Mouse (Mus musculus) embryonic facial prominence, embryonic 11.5 days (tissue): Measurements from ENCODE around the gene Gm21983. TPM values are rescaled to one million over a fixed set of nuclear protein-coding genes. Genes with fewer than 3 reads are reported as not detected.

Experiments
- ATAC-seq: fragments of 200-750 bp; cut with Nextera tagmentation; replicated peaks from 2 replicates; pipeline ENCODE4 v1.8.0; 2017; ENCODE audit warnings: low read depth; ENCODE audit not compliant: insufficient number of reproducible peaks, low FRiP score, low TSS enrichment
- DNase-seq: peaks from one replicate; pipeline ENCODE4 v3.0.0-alpha.2; 2015; ENCODE audit warnings: low spot score
- H3K27ac ChIP-seq: fragments of 300-500 bp; sonication (generic); replicated peaks from 2 replicates; pipeline ENCODE4 v1.5.1; 2014; ENCODE audit warnings: mild to moderate bottlenecking, low read depth, low read length, control low read depth
- H3K27me3 ChIP-seq: fragments of 300-500 bp; sonication (generic); 2 replicates; pipeline ENCODE4 v1.6.1; 2014; ENCODE audit warnings: mild to moderate bottlenecking, low read length, moderate library complexity, mixed read lengths; ENCODE audit not compliant: control insufficient read depth, insufficient read depth
- H3K36me3 ChIP-seq: fragments of 300-500 bp; sonication (generic); replicated peaks from 2 replicates; pipeline ENCODE4 v1.6.1; 2014; ENCODE audit warnings: low read depth, mild to moderate bottlenecking, low read length, moderate library complexity, mixed read lengths; ENCODE audit not compliant: control insufficient read depth, insufficient read depth
- H3K4me1 ChIP-seq: fragments of 300-500 bp; sonication (generic); 2 replicates; pipeline ENCODE4 v1.6.1; 2014; ENCODE audit warnings: low read length, mixed read lengths; ENCODE audit not compliant: control insufficient read depth, insufficient read depth
- H3K4me2 ChIP-seq: fragments of 300-500 bp; sonication (generic); 2 replicates; pipeline ENCODE4 v1.6.1; 2014; ENCODE audit warnings: low read depth, mild to moderate bottlenecking, control low read depth, low read length, moderate library complexity
- H3K4me3 ChIP-seq: fragments of 300-500 bp; sonication (generic); 2 replicates; pipeline ENCODE4 v1.5.1; 2014; ENCODE audit warnings: low read depth, low read length, control low read depth
- H3K9ac ChIP-seq: fragments of 300-500 bp; sonication (generic); replicated peaks from 2 replicates; pipeline ENCODE4 v1.6.1; 2014; ENCODE audit warnings: mild to moderate bottlenecking, control low read depth, low read length
- H3K9me3 ChIP-seq: fragments of 300-500 bp; sonication (generic); replicated peaks from 2 replicates; pipeline ENCODE4 v1.6.1; 2016; ENCODE audit warnings: mild to moderate bottlenecking, low read length, inconsistent platforms, mixed read lengths; ENCODE audit not compliant: control insufficient read depth
- whole genome bisulfite sequencing: fragments of 180-500 bp; shearing (Covaris S2); extraction: QIAGEN DNeasy Blood & Tissue Kit; methylation state at CpG from one replicate; pipeline ENCODE4 v1.1.7; 2014; 5-methylcytosine and 5-hydroxymethylcytosine counted together
- polyA plus RNA-seq: library from polyadenylated mRNA; unstranded; fragments of >200 nt; fragmentation: Nextera tagmentation; extraction: Ambion mirVana; gene quantifications from 2 replicates; pipeline ENCODE4 v1.2.1, GENCODE M21; 2014

Gm21983 gene
- polyA plus RNA-seq = not detected in 2 replicates

- Histone ChIP-seq H3K4me2 (no peak within 1 kb of the TSS), H3K4me3 (no peak within 1 kb of the TSS), H3K9ac (no peak within 1 kb of the TSS), H3K27ac (no peak within 1 kb of the TSS), H3K9me3 (no peaks in the 10 kb centered on the region), H3K27me3 (no peaks in the 10 kb centered on the region), H3K4me1 (no peaks in the 10 kb centered on the region), H3K36me3 (peaks cover 11% of the 10 kb centered on the region)
- 70% methylated on average over 14 of the region's 14 CpGs for WGBS
- ATAC-seq (no peak), DNase-seq (no peak)
These were observed at the start of gene Gm21983, which contains the start of gene Mia for GRCm38 (mm10) chr7:27180837-27181695. Gene Gm21983, minus strand, starts transcription at chr7:27181086. Gene Mia, minus strand, starts transcription at chr7:27181157.

DNA sequence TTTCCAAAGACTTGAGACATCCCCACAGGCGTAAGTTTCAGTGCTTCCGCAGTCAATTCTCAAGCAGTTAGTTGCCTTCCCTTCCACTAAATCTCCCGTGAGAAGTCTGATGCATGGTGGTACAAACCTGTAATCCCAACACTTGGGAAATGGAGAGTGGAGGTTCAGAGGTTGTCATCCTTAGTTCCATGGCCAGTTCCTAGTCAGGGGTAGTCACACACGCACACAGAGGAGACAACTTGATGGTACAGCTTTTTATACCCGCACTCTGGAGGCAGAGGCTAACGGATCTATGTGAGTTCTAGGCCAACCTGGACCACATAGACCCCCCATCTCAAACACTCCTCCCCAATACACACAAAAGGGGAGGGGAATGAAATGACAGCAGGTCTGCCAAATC, 48.0 kb upstream of the Gm21983 start:
- Histone ChIP-seq H3K4me2 (peak overlapping the region; percentile 44), H3K9ac (peak overlapping the region; percentile 85), H3K36me3 (no peaks in the 10 kb centered on the region), H3K27ac (peak overlapping the region; percentile 67), H3K9me3 (no peaks in the 10 kb centered on the region), H3K4me3 (peak overlapping the region; percentile 81), H3K27me3 (no peaks in the 10 kb centered on the region), H3K4me1 (peaks cover 5% of the 10 kb centered on the region)
- WGBS = 12% methylated on average over 6 of the region's 6 CpGs
- ATAC-seq (no peak), DNase-seq (no peak)

DNA sequence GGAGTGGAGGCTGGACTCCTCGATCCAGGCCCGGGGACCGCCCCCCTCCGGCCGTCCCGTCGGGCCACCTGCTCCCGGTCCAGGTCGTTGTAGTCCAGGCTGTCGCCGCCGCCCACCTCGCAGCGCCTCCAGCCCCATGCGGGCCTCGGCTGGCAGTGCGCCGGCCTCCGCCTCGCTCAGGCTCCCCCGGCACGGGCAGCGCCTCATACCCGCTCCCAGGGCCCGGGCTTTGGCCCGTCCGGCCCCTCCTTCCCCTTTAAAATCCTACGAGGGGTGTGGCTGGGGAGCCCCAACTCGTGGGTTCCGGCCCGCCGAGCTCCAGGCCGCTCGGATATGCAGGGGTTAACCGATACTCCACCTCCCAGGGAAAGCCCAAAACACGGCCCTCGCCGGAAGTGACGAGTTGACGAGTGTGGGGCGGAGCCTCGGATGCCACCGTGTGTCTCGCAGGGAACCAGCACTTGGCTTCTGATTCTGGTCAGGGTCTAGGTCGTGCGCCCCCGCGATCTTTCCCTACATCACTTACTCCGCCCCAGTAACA, 47.5 kb upstream of the Gm21983 start, which contains the start of gene Itpkc:
Itpkc (minus strand) TSS at position 381 of the 541 bp plus-strand sequence.
- Histone ChIP-seq H3K4me2 (peak within 1 kb of the TSS; percentile 86), H3K36me3 (no peaks in the 10 kb centered on the region), H3K27ac (peak within 1 kb of the TSS; percentile 67), H3K9ac (peak within 1 kb of the TSS; percentile 85), H3K27me3 (no peaks in the 10 kb centered on the region), H3K9me3 (no peaks in the 10 kb centered on the region), H3K4me3 (peak within 1 kb of the TSS; percentile 81), H3K4me1 (peaks cover 2% of the 10 kb centered on the region)
- peak; percentile 71 for ATAC-seq
- peak; percentile 98 for DNase-seq
- WGBS = under 1% methylated on average over 39 of the region's 49 CpGs

GRCm38 (mm10) chr7:27227676-27228075, 46.8 kb upstream of the Gm21983 start:
- no peaks in the 10 kb centered on the region for H3K9me3 ChIP-seq
- DNase-seq (no peak), ATAC-seq (no peak)
- H3K4me1 ChIP-seq = peaks cover 2% of the 10 kb centered on the region
- peak overlapping the region; percentile 81 for H3K4me3 ChIP-seq
- H3K9ac ChIP-seq = peak overlapping the region; percentile 85
- H3K27ac ChIP-seq = no peak overlapping the region
- 1% methylated on average over 10 of the region's 10 CpGs for WGBS
- H3K36me3 ChIP-seq = no peaks in the 10 kb centered on the region
- H3K27me3 ChIP-seq = no peaks in the 10 kb centered on the region
- H3K4me2 ChIP-seq = peak overlapping the region; percentile 86

DNA sequence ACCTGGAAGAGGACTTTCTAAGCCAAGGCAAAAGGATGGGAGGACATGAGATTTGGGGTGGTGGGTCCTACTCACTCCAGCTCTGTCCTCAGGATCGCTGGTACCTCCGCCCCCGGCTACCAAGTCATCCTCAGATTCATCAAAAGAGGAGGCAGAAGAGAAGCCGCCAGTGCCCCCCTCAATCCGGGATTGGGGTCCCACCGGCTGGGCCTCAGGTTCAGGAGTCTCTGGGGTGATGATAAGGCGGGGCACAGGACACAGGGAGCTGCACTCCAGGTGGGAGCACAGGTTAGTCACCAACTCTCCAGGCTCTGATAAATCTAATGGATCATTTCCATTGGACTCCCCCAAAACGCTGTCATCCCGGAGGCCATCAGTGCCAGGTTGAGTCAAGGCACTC, 46.4 kb upstream of the Gm21983 start:
- peaks cover 2% of the 10 kb centered on the region for H3K4me1 ChIP-seq
- peak overlapping the region; percentile 86 for H3K4me2 ChIP-seq
- 32% methylated on average over 9 of the region's 9 CpGs for WGBS
- no peaks in the 10 kb centered on the region for H3K36me3 ChIP-seq
- no peak overlapping the region for H3K27ac ChIP-seq
- no peaks in the 10 kb centered on the region for H3K9me3 ChIP-seq
- H3K4me3 ChIP-seq = peak overlapping the region; percentile 81
- no peaks in the 10 kb centered on the region for H3K27me3 ChIP-seq
- peak overlapping the region; percentile 85 for H3K9ac ChIP-seq
- ATAC-seq = no peak
- no peak for DNase-seq

GRCm38 (mm10) chr7:27224877-27225575, 44.1 kb upstream of the Gm21983 start:
- no peak for DNase-seq

GRCm38 (mm10) chr7:27222538-27222937, 41.7 kb upstream of the Gm21983 start:
- Histone ChIP-seq H3K27me3 (no peaks in the 10 kb centered on the region), H3K4me1 (peaks cover 2% of the 10 kb centered on the region), H3K36me3 (no peaks in the 10 kb centered on the region), H3K9me3 (no peaks in the 10 kb centered on the region), H3K4me3 (no peak overlapping the region), H3K9ac (no peak overlapping the region), H3K4me2 (no peak overlapping the region), H3K27ac (no peak overlapping the region)
- DNase-seq (no peak), ATAC-seq (no peak)
- 56% methylated on average over 1 of the region's 1 CpGs for WGBS

More at GRCm38 (mm10) chr7:27224877-27225575, 44.1 kb upstream of the Gm21983 start:
- Histone ChIP-seq H3K4me1 (peaks cover 2% of the 10 kb centered on the region), H3K4me3 (no peak overlapping the region), H3K4me2 (no peak overlapping the region), H3K36me3 (no peaks in the 10 kb centered on the region), H3K9me3 (no peaks in the 10 kb centered on the region), H3K27me3 (no peaks in the 10 kb centered on the region), H3K9ac (peak overlapping the region; percentile 5; the same call in 1 of the 2 replicates), H3K27ac (no peak overlapping the region)
- WGBS = 81% methylated on average over 11 of the region's 11 CpGs
- ATAC-seq = no peak
